Mouse (Mus musculus): ENCODE measurements around the gene Csnk2b.

DNA sequence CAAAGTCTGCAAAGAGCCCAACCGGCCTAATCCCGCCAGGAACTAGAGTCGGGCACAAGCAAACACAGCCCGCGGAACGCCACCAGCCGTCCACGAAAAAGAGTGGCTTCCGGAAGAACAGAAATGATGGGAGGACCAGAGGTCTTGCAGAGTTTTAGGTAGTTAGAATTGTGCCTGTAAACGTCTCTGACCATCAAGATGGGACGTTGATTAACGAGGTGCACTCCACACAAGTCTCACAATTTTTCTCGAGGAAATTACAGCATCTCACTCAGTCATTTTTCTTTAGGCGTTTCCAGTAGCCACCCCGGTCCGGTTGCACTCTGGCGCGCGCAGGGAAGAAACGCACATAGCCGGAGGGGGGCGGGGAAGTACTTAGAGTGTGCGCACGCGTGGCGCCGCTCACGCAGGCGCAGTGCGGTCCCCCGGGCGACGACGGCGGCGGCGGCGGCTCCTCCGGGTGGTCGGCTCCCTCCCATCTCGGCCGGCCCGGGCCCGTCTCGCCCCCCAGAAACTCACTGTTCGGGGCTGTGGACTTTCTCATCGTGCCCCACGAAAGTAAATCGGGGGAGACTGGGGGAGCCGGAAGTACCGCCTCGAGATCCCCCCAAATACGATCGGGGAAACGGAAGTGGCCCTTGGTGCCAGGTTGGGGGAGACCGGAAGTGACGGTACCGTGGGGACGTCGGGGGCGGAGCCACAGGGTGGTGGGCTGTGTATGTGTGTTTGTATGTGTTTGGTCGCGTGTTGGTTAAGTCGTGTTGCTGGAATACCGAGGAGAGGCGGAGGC is 13.1 kb upstream of the Csnk2b start, which contains the start of gene Bag6:
- TF ChIP-seq CTCF (IDR thresholded peaks at IDR 0.05; ENCODE audit: insufficient read depth, low read length) (no peak), POLR2A (IDR thresholded peaks at IDR 0.05; ENCODE audit: borderline replicate concordance, extremely low read depth, low read depth, low read length) (peak; percentile 68; the same call in 1 of the 2 replicates)

Data from lung, adult 2 months (tissue).